Mouse (Mus musculus): ENCODE measurements around the gene Kat7. TPM values are rescaled to one million over a fixed set of nuclear protein-coding genes. Genes with fewer than 3 reads are reported as not detected.

Gene Kat7
- polyA plus RNA-seq (2015; fragmentation: Nextera tagmentation; extraction: Ambion mirVana): 30.7 and 33.5 TPM in 2 replicates

- H3K4me3 ChIP-seq (ENCODE audit: low read depth, low read length): peak within 1 kb of the TSS; percentile 92
- under 1% methylated on average over 42 of the region's 42 CpGs for WGBS
- H3K9me3 ChIP-seq (ENCODE audit: low read length): no peaks in the 10 kb centered on the region
- ATAC-seq (peak; percentile 92), DNase-seq (ENCODE audit: low spot score) (peak; percentile 99)
- H3K27me3 ChIP-seq (replicated peaks; ENCODE audit: insufficient read depth, low read length): no peaks in the 10 kb centered on the region
- peak within 1 kb of the TSS; percentile 70 for H3K4me2 ChIP-seq (replicated peaks; ENCODE audit: low read depth, low read length)
- peak within 1 kb of the TSS; percentile 99 for H3K27ac ChIP-seq (ENCODE audit: low read length)
- H3K9ac ChIP-seq (replicated peaks; ENCODE audit: low read depth): peak within 1 kb of the TSS; percentile 98
- H3K36me3 ChIP-seq (ENCODE audit: insufficient read depth, low read length): peaks cover 7% of the 10 kb centered on the region; the same call in 1 of the 2 replicates
- H3K4me1 ChIP-seq (ENCODE audit: insufficient read depth, low read depth, low read length): peaks cover 11% of the 10 kb centered on the region; the same call in 1 of the 2 replicates
- TF ChIP-seq CTCF (IDR thresholded peaks at IDR 0.05) (no peak), EP300 (IDR thresholded peaks at IDR 0.05) (peak; percentile 62)
Measured at GRCm38 (mm10) chr11:95310007-95310647, at the start of gene Kat7. Gene Kat7 (minus strand): TSS chr11:95310246.

GRCm38 (mm10) chr11:95358263-95358662, 48.2 kb upstream of the Kat7 start:
- no peak for TF ChIP-seq EP300 (IDR thresholded peaks at IDR 0.05)
- TF ChIP-seq CTCF (IDR thresholded peaks at IDR 0.05): no peak
- H3K27me3 ChIP-seq (replicated peaks; ENCODE audit: insufficient read depth, low read length): no peaks in the 10 kb centered on the region
- H3K4me3 ChIP-seq (ENCODE audit: low read depth, low read length): no peak overlapping the region
- no peak overlapping the region for H3K9ac ChIP-seq (replicated peaks; ENCODE audit: low read depth)
- no peak overlapping the region for H3K27ac ChIP-seq (ENCODE audit: low read length)
- no peak for DNase-seq (ENCODE audit: low spot score)
- no peaks in the 10 kb centered on the region for H3K36me3 ChIP-seq (ENCODE audit: insufficient read depth, low read length)
- 52% methylated on average over 3 of the region's 3 CpGs for WGBS
- peaks cover 7% of the 10 kb centered on the region; the same call in 1 of the 2 replicates for H3K4me1 ChIP-seq (ENCODE audit: insufficient read depth, low read depth, low read length)
- no peak overlapping the region for H3K4me2 ChIP-seq (replicated peaks; ENCODE audit: low read depth, low read length)
- no peak for ATAC-seq
- no peaks in the 10 kb centered on the region for H3K9me3 ChIP-seq (ENCODE audit: low read length)

GRCm38 (mm10) chr11:95356469-95357273, 46.6 kb upstream of the Kat7 start:
- ATAC-seq (peak; percentile 80), DNase-seq (ENCODE audit: low spot score) (peak; percentile 64)
- WGBS: 48% methylated on average over 17 of the region's 17 CpGs
- no peaks in the 10 kb centered on the region for H3K9me3 ChIP-seq (ENCODE audit: low read length)
- H3K9ac ChIP-seq (replicated peaks; ENCODE audit: low read depth): no peak overlapping the region
- no peak for TF ChIP-seq EP300 (IDR thresholded peaks at IDR 0.05)
- no peak for TF ChIP-seq CTCF (IDR thresholded peaks at IDR 0.05)
- H3K36me3 ChIP-seq (ENCODE audit: insufficient read depth, low read length): no peaks in the 10 kb centered on the region
- H3K27me3 ChIP-seq (replicated peaks; ENCODE audit: insufficient read depth, low read length): no peaks in the 10 kb centered on the region
- H3K4me1 ChIP-seq (ENCODE audit: insufficient read depth, low read depth, low read length): peaks cover 7% of the 10 kb centered on the region; the same call in 1 of the 2 replicates
- no peak overlapping the region for H3K4me3 ChIP-seq (ENCODE audit: low read depth, low read length)
- no peak overlapping the region for H3K27ac ChIP-seq (ENCODE audit: low read length)
- no peak overlapping the region; the same call in 1 of the 2 replicates for H3K4me2 ChIP-seq (replicated peaks; ENCODE audit: low read depth, low read length)

- TF ChIP-seq EP300 (IDR thresholded peaks at IDR 0.05) (no peak), CTCF (IDR thresholded peaks at IDR 0.05) (no peak)
- Histone ChIP-seq H3K36me3 (ENCODE audit: insufficient read depth, low read length) (no peaks in the 10 kb centered on the region), H3K27ac (ENCODE audit: low read length) (no peak overlapping the region), H3K4me2 (replicated peaks; ENCODE audit: low read depth, low read length) (no peak overlapping the region), H3K9me3 (ENCODE audit: low read length) (no peaks in the 10 kb centered on the region), H3K9ac (replicated peaks; ENCODE audit: low read depth) (no peak overlapping the region), H3K4me3 (ENCODE audit: low read depth, low read length) (no peak overlapping the region), H3K27me3 (replicated peaks; ENCODE audit: insufficient read depth, low read length) (no peaks in the 10 kb centered on the region), H3K4me1 (ENCODE audit: insufficient read depth, low read depth, low read length) (peaks cover 7% of the 10 kb centered on the region; the same call in 1 of the 2 replicates)
- WGBS: 87% methylated on average over 7 of the region's 7 CpGs
- no peak for ATAC-seq
- DNase-seq (ENCODE audit: low spot score): no peak
Measured at GRCm38 (mm10) chr11:95356039-95356438, 46.0 kb upstream of the Kat7 start.

- TF ChIP-seq CTCF (IDR thresholded peaks at IDR 0.05): no peak
- TF ChIP-seq EP300 (IDR thresholded peaks at IDR 0.05): no peak
- H3K4me2 ChIP-seq (replicated peaks; ENCODE audit: low read depth, low read length): no peak overlapping the region
- H3K36me3 ChIP-seq (ENCODE audit: insufficient read depth, low read length): no peaks in the 10 kb centered on the region
- DNase-seq (ENCODE audit: low spot score) (no peak), ATAC-seq (no peak)
- no peaks in the 10 kb centered on the region for H3K27me3 ChIP-seq (replicated peaks; ENCODE audit: insufficient read depth, low read length)
- H3K9ac ChIP-seq (replicated peaks; ENCODE audit: low read depth): no peak overlapping the region
- H3K9me3 ChIP-seq (ENCODE audit: low read length): no peaks in the 10 kb centered on the region
- H3K4me3 ChIP-seq (ENCODE audit: low read depth, low read length): no peak overlapping the region
- peaks cover 7% of the 10 kb centered on the region; the same call in 1 of the 2 replicates for H3K4me1 ChIP-seq (ENCODE audit: insufficient read depth, low read depth, low read length)
- WGBS: 92% methylated on average over 5 of the region's 5 CpGs
- H3K27ac ChIP-seq (ENCODE audit: low read length): no peak overlapping the region
Measured at GRCm38 (mm10) chr11:95355661-95356011, 45.6 kb upstream of the Kat7 start.

- ATAC-seq (no peak), DNase-seq (ENCODE audit: low spot score) (no peak)
- H3K27me3 ChIP-seq (replicated peaks; ENCODE audit: insufficient read depth, low read length): no peaks in the 10 kb centered on the region
- WGBS: 76% methylated on average over 12 of the region's 12 CpGs
- no peaks in the 10 kb centered on the region for H3K9me3 ChIP-seq (ENCODE audit: low read length)
- peaks cover 7% of the 10 kb centered on the region; the same call in 1 of the 2 replicates for H3K4me1 ChIP-seq (ENCODE audit: insufficient read depth, low read depth, low read length)
- no peak for TF ChIP-seq EP300 (IDR thresholded peaks at IDR 0.05)
- no peak overlapping the region for H3K4me2 ChIP-seq (replicated peaks; ENCODE audit: low read depth, low read length)
- H3K27ac ChIP-seq (ENCODE audit: low read length): no peak overlapping the region
- H3K4me3 ChIP-seq (ENCODE audit: low read depth, low read length): no peak overlapping the region
- no peaks in the 10 kb centered on the region for H3K36me3 ChIP-seq (ENCODE audit: insufficient read depth, low read length)
- no peak overlapping the region for H3K9ac ChIP-seq (replicated peaks; ENCODE audit: low read depth)
Measured at GRCm38 (mm10) chr11:95354945-95355660, 45.1 kb upstream of the Kat7 start.

Data from lung, postnatal 0 days (tissue).